Mouse (Mus musculus) ES-E14 (cell line): ENCODE results near the gene Fpgs. TPM values are rescaled to one million over a fixed set of nuclear protein-coding genes. Genes with fewer than 3 reads are reported as not detected.

Experiments used
- DNase-seq: peaks from one replicate; pipeline ENCODE4 v3.0.0-alpha.2; 2013; ENCODE audit warnings: low read depth, low spot score
- H3K27ac ChIP-seq: 2 replicates; pipeline ENCODE4 v1.5.1; 2012; ENCODE audit warnings: low read depth, mild to moderate bottlenecking, low read length, moderate library complexity, mixed read lengths; ENCODE audit not compliant: poor library complexity, insufficient read depth, severe bottlenecking
- H3K36me3 ChIP-seq: 2 replicates; pipeline ENCODE4 v1.6.1; 2012; ENCODE audit warnings: mild to moderate bottlenecking, low read length, moderate library complexity, mixed read lengths; ENCODE audit not compliant: control insufficient read depth, poor library complexity, insufficient read depth, severe bottlenecking
- H3K4me1 ChIP-seq, 2 experiments: fragments of 150-350 bp in 1 of 2; sonication (generic) in 1 of 2; 2 replicates each; pipeline ENCODE4 v1.6.1; 2012; ENCODE audit warnings: low read length in 2 of 2, mild to moderate bottlenecking in 1 of 2, mixed read lengths in 1 of 2; ENCODE audit not compliant: control insufficient read depth in 2 of 2, insufficient read depth in 2 of 2, poor library complexity in 1 of 2
- H3K4me3 ChIP-seq, 2 experiments: fragments of 150-350 bp in 1 of 2; sonication (generic) in 1 of 2; 2 replicates each; pipeline ENCODE4 v1.5.1; 2012; ENCODE audit warnings: low read length in 2 of 2, low read depth in 1 of 2, mild to moderate bottlenecking in 1 of 2, mixed read lengths in 1 of 2; ENCODE audit not compliant: insufficient read depth in 1 of 2, poor library complexity in 1 of 2, severe bottlenecking in 1 of 2
- H3K9ac ChIP-seq: 2 replicates; pipeline ENCODE4 v1.6.1; 2012; ENCODE audit warnings: low read depth, mild to moderate bottlenecking, low read length, mixed read lengths; ENCODE audit not compliant: poor library complexity, insufficient read depth, severe bottlenecking
- H3K9me3 ChIP-seq: fragments of 150-350 bp; sonication (generic); 2 replicates; pipeline ENCODE4 v1.6.1; 2012; ENCODE audit warnings: low read depth, mild to moderate bottlenecking, low read length; ENCODE audit not compliant: control insufficient read depth, insufficient read depth
- CHD2 ChIP-seq: IDR thresholded peaks from 2 replicates; pipeline ENCODE4 v1.6.1; 2014; ENCODE audit warnings: mild to moderate bottlenecking, low read depth, low read length, inconsistent platforms
- HCFC1 ChIP-seq: IDR thresholded peaks from 2 replicates; pipeline ENCODE4 v1.6.1; 2012; ENCODE audit warnings: low read length, inconsistent platforms, borderline replicate concordance; ENCODE audit not compliant: insufficient read depth
- MAFK ChIP-seq: IDR thresholded peaks from 2 replicates; pipeline ENCODE4 v1.6.1; 2014; ENCODE audit warnings: mild to moderate bottlenecking, low read depth, low read length, inconsistent platforms; ENCODE audit not compliant: insufficient read depth
- ZC3H11A ChIP-seq: IDR thresholded peaks from 2 replicates; pipeline ENCODE4 v1.6.1; 2012; ENCODE audit warnings: low read depth, mild to moderate bottlenecking, inconsistent platforms, low read length, borderline replicate concordance
- ZNF384 ChIP-seq: IDR thresholded peaks from 2 replicates; pipeline ENCODE4 v1.6.1; 2012; ENCODE audit warnings: low read depth, low read length, inconsistent platforms
- in situ Hi-C, 2 experiments: fragments of 600-800 bp; cut with MboI; formaldehyde crosslinking; loops; one replicate each; pipeline ENCODE4 v1.15.1; 2025; ENCODE audit warnings: low sequenced_read_pairs in 2 of 2, inconsistent platforms in 1 of 2; ENCODE audit not compliant: unreplicated experiment in 2 of 2
- total RNA-seq: library from RNA; depleted of rRNA; stranded (reverse); fragments of 300-350 nt; gene quantifications from 2 replicates; pipeline ENCODE4 v1.2.3, GENCODE M21; 2012

Gene Fpgs
- total RNA-seq, 1 experiment: 61.2 TPM

DNA sequence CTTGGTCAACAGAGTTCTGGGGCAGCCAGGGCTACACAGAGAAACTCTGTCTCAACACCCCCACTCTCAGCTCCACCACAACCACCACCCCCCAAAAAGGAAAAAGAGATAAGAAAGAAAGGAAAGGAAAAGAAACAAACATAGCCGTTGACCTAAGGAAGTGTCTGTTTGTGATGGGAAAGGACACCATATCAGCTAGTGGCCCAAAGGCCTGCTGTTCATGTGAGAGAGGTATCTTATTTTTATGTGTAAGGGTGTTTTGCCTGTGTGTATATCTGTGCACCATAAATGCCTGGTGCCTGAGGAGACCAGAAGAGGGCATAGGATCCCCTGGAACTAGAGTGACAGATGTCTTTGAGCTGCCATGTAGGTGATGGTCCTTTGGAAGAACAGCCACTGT lies 64.3 kb downstream of the Fpgs start:
- Histone ChIP-seq H3K36me3 (peaks cover 2% of the 10 kb centered on the region; the same call in 1 of the 2 replicates), H3K4me1 (peaks cover 0 to 8% of the 10 kb centered on the region in 2 experiments; a peak in 2 of 4 replicates), H3K4me3 (no peak overlapping the region), H3K9me3 (no peaks in the 10 kb centered on the region), H3K27ac (no peak overlapping the region), H3K9ac (no peak overlapping the region)
- no peak for TF ChIP-seq HCFC1
- TF ChIP-seq ZNF384: no peak
- TF ChIP-seq MAFK: no peak
- TF ChIP-seq ZC3H11A: no peak
- TF ChIP-seq CHD2: no peak
- no peak for DNase-seq
- in situ Hi-C loops: no loop called here

GRCm38 (mm10) chr2:32637778-32638281 lies 66.1 kb downstream of the Fpgs start:
- no peak overlapping the region for H3K27ac ChIP-seq
- H3K4me1 ChIP-seq: peaks cover 0 to 8% of the 10 kb centered on the region in 2 experiments; a peak in 2 of 4 replicates
- peaks cover 17% of the 10 kb centered on the region for H3K36me3 ChIP-seq
- DNase-seq: no peak
- H3K9ac ChIP-seq: peak overlapping the region; percentile 9
- in situ Hi-C loops: no loop called here
- TF ChIP-seq ZNF384: no peak
- no peak for TF ChIP-seq CHD2
- no peak for TF ChIP-seq MAFK
- no peak for TF ChIP-seq HCFC1
- no peak for TF ChIP-seq ZC3H11A
- no peaks in the 10 kb centered on the region for H3K9me3 ChIP-seq
- H3K4me3 ChIP-seq: peak overlapping the region in 1 of 2 experiments; percentile 2; a peak in 2 of 4 replicates

- H3K27ac ChIP-seq: no peak overlapping the region
- H3K9ac ChIP-seq: no peak overlapping the region
- H3K4me1 ChIP-seq: peaks cover 0 to 8% of the 10 kb centered on the region in 2 experiments; a peak in 2 of 4 replicates
- no peaks in the 10 kb centered on the region for H3K9me3 ChIP-seq
- TF ChIP-seq CHD2 (no peak), ZNF384 (no peak)
- in situ Hi-C loops: no loop called here
- no peak for DNase-seq
- H3K4me3 ChIP-seq: no peak overlapping the region
- peaks cover 24% of the 10 kb centered on the region for H3K36me3 ChIP-seq
Observed at GRCm38 (mm10) chr2:32636617-32637016, 67.3 kb downstream of the Fpgs start.

DNA sequence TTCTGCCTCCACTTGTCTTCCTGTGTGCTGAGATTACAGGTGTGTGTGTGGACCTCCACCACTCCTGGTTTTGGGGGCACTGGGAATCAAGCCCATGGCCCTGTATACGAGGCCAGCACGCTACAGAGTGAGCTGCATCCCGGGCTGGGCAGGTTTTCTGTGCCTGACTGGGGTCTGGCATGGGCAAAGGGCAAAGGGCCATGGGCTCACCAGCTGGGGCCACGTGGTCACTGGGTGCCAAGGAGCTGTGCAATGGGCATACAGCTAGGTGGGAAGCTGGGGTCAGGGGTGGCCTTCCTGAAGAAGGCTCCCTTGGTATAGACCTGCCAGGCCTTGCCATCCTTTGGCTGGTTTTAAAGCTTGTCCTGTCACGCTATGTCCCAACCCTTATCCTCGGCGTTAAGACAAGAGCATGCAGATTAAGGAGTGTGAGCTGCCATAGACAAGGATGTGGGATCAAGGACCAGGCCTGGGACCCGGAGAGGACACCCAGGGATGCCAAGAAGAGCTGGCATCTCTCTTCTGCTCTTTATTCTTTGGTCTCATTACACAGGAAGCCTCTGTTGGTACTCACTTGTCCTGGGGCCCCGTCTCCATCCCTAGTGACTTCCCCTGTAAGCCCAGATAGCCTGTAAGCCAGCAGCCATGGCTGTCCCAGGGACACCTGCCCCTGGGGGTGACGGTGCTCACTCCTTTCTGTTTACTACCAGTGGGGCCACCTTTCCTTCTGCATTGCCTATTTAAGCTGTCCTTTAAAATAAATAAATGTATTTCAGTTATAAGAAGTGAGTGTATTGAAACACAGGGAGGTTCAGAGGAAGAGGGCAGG lies 69.5 kb downstream of the Fpgs start:
- TF ChIP-seq ZNF384 (no peak), MAFK (no peak), ZC3H11A (no peak), HCFC1 (no peak)
- DNase-seq: no peak
- H3K27ac ChIP-seq: no peak overlapping the region; the same call in 1 of the 2 replicates
- peaks cover 27% of the 10 kb centered on the region for H3K36me3 ChIP-seq
- H3K4me1 ChIP-seq: peaks cover 0 to 10% of the 10 kb centered on the region in 2 experiments; a peak in 2 of 4 replicates
- H3K4me3 ChIP-seq: no peak overlapping the region
- in situ Hi-C loops: no loop called here
- H3K9ac ChIP-seq: no peak overlapping the region
- H3K9me3 ChIP-seq: no peaks in the 10 kb centered on the region
